Mouse (Mus musculus) neural tube, embryonic 10.5 days (tissue): ENCODE data around the gene Apon.
"Not testable (repeated sequence)": the region's sequence is repeated elsewhere in the genome, so short reads cannot be mapped to it uniquely, and the experiment has no call there.

Experiments
- DNase-seq: peaks from one replicate; pipeline ENCODE4 v3.0.0-alpha.2; 2017; ENCODE audit warnings: low spot score; ENCODE audit errors: extremely low spot score

The Apon gene

DNA sequence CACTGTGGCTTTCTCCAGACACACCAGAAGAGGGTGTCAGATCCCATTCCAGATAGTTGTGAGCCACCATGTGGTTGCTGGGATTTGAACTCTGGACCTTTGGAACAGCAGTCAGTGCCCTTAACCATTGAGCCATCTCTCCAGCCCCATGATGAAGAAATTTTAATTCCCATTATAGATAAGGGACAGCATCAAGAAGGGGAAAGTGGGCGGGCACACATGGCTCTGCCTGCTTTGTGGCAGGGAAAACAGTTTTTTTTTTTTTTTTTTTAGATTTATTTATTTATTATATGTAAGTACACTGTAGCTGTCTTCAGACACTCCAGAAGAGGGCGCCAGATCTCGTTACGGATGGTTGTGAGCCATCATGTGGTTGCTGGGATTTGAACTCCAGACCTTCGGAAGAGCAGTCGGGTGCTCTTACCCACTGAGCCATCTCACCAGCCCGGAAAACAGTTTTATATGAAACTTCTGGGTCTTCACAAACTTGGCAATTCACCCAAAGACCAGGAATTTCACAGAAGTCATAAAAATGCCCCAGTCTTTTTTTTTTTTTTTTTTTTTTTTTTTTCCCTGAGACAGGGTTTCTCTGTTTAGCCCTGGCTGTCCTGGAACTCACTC is 19.0 kb downstream of the Apon start:
- not testable (repeated sequence) for DNase-seq

DNA sequence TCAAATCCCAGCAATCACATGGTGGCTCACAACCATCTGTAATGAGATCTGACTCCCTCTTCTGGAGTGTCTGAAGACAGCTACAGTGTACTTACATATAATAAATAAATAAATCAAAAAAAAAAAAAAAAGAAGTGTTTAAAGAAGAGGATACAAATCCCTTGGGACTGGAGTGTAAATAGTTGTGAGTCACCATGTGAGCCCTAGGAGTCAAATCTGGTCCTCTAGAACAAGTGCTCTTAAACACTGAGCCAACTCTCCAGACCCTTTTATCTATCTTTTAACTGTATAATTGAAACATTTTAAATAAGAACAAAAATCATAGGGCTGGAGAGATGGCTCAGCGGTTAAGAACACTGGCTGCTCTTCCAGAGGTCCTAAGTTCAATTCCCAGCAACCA is 21.5 kb downstream of the Apon start:
- DNase-seq, result not testable (repeated sequence)

GRCm38 (mm10) chr10:128278158-128278557 is 24.3 kb downstream of the Apon start:
- no peak for DNase-seq

- DNase-seq, result no peak
These were observed 27.0 kb downstream of the Apon start for GRCm38 (mm10) chr10:128280943-128281342.

- no peak for DNase-seq
These were observed 27.8 kb downstream of the Apon start for GRCm38 (mm10) chr10:128281682-128282081.

DNA sequence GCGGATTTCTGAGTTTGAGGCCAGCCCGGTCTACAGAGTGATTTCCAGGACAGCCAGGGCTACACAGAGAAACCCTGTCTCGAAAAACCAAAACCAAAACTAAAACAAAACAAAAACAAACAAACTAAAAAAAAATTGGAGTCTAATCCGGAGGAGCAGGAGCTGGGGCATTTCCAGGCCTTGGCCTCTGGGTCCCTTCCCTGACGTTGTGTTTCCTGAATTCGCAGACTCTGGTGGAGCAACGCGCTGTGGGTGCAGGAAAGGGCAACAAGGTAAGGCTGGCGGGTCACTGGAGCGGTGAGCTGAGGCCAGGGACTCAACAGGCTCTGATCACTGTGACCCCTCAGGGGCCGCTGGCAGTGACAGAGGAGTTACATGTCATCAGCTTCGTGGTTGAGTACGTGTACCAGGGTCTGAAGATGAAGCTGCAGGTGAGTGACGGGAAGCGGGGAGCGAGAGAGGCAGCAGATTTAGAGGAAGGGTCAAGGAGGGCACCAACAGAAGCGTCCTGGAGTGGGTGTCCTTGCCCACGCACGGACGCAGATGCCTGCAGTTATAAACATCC is 29.1 kb downstream of the Apon start:
- no peak for DNase-seq

- peak; percentile 76 for DNase-seq
These were observed 30.0 kb downstream of the Apon start for GRCm38 (mm10) chr10:128283604-128284579.

GRCm38 (mm10) chr10:128290594-128290993 is 36.7 kb downstream of the Apon start:
- not testable (repeated sequence) for DNase-seq

- DNase-seq, result no peak
These were observed 42.6 kb downstream of the Apon start for GRCm38 (mm10) chr10:128296370-128297090.

DNA sequence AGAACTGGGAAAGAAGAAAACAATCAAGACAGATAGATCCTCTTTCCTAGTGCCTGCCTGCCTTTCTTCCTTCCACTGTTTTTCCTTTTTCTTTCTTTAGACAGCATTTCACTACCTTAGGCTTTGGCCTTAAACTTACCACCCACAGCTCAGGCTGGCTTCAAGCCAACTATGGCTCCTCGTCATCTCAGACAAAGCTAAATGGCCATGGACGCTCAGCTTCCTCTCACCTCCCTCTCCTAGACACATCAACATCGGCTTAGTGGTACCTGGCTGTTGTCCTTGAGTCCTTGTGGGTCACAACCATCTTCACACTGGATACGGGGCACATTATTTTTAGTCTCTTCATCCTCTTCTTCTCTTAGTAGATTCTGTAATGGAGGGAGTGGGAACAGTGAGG is 43.3 kb downstream of the Apon start:
- no peak for DNase-seq

DNA sequence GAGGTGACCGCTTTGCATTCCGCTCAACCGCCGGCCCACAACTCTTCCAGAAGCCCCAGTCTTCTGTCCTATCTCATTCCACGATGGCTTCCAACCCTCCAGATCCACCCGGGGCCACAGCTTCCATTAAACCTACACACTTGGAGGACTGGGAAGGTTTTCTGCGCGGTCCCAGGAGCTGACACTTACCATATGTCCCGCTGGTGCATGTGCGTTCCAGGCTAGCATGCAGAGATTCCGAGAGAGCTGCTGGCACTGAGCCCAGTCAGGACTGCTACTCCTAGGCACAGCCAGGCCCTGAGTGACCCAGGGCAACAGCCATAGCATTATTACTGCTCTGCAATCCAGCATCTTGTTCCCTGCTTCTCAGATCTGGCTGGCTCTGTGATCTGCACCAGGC is 43.7 kb downstream of the Apon start:
- no peak for DNase-seq

DNA sequence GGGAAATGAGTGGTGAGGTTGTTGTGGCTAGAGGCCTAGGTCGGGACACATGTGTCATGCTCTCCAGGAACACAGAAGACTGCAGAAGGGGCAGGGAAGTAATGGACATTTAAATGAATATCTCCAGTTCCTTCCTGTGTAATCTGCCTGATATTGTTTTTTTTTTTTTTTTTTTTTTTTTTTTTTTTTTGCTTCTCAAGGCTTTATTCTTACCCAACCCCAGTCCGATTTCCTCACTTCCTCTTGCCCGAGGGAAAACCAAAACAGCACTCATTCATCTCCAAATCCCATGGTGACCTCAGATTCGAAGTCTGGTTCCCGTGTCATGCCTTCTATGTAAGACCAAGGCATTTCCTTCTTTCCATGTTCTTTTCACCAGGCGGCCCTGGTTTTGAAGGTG is 44.3 kb downstream of the Apon start:
- DNase-seq, result no peak

DNA sequence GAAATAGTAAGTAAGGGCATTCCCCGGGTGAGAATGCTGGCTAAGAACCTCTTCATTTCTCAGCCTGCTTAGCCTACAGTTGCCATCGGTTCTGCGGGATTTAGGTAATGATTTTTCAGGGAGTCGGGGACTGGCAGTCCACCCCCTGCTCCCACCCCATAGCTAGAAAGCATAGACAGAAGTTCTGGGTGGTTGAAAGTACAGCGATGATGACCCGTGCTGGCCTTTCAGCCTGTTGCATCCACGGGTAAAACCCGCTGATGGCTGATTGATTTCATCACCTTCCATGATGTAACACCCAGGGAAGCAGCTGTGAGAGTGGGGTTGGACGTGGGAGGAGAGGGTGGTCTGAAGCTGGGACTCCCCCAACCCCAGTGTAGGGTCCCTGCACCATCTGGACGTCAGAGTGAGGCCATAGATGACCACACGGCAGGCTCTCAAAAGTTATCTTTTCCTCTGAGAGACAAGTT is 44.8 kb downstream of the Apon start, which contains the start of gene Il23a:
Gene Il23a (minus strand): TSS at position 51 of the 470 bp plus-strand sequence.
- DNase-seq, result no peak

DNA sequence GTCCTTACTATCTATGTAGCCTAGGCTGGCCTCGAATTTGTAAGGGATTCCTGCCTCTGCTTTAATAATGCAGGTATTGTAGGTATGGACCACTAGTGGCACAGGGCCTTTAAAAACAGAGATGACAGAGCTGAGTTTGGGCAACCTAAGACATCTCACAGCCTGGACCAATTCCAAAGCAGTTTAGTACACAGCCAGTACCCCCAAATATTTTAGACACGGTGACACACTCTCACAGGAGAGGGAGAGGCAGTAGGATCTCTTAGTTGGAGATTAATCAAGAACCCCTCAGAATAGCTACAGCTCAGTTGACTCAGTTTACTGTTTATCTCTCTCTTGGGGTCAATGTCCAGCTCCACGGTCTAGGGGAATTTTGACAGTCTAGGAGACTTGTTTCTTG is 48.5 kb downstream of the Apon start:
- DNase-seq, result peak; percentile 16

- no peak for DNase-seq
These were observed 48.9 kb downstream of the Apon start for GRCm38 (mm10) chr10:128302785-128303125.

DNA sequence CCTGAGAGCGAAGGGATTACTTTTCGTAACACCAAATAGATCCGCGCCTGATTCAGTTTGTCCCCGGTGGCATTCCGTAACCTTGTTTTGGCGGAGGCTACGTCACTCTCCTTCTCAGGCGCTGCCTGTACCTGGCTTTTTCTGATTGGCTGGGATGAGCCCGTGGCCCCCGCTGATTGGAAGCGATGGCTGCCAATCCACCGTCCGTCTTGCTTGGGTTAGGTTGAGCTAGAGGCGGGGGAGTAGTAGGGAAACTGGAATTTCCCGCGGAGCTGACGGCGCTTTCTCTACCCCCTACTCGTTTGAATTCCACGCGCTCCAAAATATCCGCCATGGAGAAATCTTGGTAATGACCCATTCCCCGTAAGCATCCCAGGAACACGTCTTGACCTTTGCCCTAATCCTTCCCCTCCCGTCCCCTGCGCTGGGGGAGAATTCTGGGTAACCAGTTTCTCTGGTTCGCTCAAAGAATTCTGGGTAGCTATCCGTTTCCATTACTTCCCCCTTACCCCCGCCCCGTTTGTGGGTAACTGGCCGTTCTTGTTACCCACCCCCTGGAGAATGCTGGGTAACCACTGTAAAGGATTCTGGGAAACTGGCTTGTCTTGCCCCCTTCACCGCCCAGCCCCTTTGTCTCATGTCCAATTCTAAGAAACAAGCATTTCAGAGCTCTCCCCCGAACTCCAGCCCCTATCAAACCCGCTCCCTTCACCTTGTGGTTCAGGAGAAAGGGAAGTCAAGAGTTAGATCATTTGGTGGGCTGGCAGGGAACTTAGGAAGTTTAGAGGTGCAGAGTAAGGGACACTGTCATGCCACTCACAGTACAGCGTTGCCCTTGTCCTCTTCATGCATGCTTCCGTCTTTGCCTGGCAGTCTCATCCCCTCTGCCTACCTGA is 49.5 kb downstream of the Apon start, which contains the start of gene Pan2:
Gene Pan2 (plus strand): TSS at position 210 of the 896 bp plus-strand sequence.
- DNase-seq, result peak; percentile 99
